Mouse (Mus musculus) adrenal gland, postnatal 10 days (tissue): ENCODE results near the gene Tfeb. TPM values are rescaled to one million over a fixed set of nuclear protein-coding genes. Genes with fewer than 3 reads are reported as not detected.

ENCODE experiments used
- DNase-seq: peaks from one replicate; pipeline ENCODE4 v3.0.0; 2021; ENCODE audit warnings: mixed read lengths
- total RNA-seq, 2 experiments: library from RNA; stranded (reverse); gene quantifications; 2 replicates each; pipeline ENCODE4 v1.2.3; 2021

Tfeb gene
- total RNA-seq, 2 experiments from 2014 or later, result 19.9 to 29.7 TPM

DNA sequence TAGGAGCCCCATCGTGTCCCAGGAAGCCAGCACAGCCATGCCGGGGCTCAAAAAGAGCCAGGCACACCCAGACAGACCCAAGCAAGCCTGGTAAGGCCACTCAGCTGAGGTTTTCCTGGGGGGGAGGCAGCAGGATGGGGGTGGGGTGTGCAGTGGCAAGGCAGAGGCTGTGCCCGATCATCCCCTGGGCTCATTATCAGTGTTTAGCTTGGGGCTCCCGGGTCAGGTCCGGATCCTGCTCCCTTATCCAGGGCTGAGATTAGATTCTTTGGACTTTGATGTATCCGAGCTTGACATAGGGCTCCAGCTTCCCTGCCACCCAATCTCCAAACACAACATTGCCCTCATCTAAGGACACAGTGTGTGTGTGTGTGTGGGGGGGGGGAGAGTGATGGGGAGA is 24.9 kb upstream of the Tfeb start:
- DNase-seq, result no peak

DNA sequence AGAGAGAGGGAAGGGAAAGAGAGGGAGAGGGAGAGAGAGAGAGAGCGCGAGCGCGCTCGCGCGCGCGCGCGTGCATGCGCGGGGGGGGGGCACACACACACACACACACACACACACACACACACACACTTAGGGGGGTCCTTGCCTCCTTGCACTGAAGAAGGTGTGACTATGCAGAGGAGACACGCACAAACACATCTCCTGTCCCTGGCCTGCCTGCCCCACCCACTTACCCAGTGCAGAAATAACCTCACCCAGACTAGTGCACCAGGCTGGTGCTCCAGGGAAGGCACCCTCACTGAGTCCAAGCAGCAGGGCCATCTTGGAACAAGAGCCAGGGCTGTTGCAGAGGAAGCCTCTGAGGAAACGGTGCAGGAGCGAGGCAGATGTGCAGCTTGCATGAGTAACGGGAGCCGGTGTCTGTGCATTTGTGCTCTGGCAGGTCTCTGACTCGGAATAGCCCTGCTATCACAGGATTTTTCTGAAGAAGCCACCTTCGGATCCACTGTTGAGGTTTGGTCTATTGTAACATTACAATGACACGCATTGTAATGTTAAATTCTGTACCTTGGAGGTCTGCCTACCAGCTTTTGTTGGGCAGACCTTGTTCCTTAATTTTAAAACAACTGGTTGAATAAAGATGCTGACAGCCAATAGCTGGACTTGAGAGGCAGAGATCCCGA is 23.8 kb upstream of the Tfeb start:
- no peak for DNase-seq

DNA sequence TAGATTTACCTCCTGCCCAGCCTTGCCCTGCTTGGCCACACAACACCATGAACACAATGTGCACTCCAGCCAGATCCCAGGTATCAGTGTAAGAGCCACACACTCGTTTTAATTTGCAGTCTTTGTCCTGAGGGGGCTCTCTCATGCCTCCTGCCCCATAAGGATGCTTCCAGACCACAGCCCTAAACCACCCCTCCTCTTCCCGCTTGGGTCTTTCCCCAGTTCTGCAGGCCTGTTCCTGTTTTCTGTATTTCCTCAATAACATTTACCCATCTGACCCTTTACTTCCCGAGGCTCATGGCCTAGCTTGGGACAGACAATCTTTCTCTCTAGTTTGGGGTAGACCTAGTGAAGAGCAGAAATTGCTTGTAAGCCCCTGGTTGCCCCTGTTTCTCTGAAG is 21.8 kb upstream of the Tfeb start:
- no peak for DNase-seq

DNA sequence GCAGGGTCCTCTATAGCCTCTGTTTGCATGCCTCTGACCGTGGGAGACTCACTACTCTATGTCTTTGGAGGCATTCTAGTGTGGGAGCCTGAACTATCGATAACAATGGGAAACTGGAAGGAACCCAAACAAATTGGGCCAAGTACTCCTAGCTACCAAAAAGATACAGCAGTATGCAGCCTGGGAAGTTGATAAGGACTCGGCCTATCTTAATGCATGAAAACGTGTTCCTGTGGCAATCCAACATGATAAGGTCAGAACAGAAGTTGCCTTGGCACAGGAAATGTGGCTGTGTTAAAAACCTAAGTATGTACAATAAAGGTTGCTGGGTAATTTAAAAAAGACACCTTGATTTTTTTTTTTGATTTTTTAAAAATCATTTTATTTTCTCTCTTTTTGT is 15.6 kb upstream of the Tfeb start:
- no peak for DNase-seq

DNA sequence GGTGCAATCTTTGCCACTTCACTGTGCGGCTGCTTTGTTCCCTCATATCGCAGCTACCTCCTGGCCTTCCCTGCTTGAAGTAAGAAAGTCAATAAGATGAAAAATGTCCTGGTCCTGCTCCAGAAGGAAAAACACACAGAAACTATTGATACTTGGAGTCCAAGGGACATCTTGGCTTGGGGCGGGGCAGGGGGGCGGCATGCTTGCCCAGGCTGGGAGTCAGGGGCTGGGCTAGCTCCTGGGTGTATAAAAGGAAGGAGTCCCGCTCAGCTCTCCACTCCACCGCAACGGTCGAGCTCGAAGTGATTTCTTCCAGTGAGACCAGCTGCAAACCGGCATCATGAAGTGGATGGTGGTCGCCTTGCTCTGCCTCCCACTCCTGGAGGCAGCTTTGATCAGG is 10.3 kb upstream of the Tfeb start, which contains the start of gene Pgc:
Gene Pgc, plus strand, starts transcription at position 277 of the 400 bp plus-strand sequence.
- no peak for DNase-seq

DNA sequence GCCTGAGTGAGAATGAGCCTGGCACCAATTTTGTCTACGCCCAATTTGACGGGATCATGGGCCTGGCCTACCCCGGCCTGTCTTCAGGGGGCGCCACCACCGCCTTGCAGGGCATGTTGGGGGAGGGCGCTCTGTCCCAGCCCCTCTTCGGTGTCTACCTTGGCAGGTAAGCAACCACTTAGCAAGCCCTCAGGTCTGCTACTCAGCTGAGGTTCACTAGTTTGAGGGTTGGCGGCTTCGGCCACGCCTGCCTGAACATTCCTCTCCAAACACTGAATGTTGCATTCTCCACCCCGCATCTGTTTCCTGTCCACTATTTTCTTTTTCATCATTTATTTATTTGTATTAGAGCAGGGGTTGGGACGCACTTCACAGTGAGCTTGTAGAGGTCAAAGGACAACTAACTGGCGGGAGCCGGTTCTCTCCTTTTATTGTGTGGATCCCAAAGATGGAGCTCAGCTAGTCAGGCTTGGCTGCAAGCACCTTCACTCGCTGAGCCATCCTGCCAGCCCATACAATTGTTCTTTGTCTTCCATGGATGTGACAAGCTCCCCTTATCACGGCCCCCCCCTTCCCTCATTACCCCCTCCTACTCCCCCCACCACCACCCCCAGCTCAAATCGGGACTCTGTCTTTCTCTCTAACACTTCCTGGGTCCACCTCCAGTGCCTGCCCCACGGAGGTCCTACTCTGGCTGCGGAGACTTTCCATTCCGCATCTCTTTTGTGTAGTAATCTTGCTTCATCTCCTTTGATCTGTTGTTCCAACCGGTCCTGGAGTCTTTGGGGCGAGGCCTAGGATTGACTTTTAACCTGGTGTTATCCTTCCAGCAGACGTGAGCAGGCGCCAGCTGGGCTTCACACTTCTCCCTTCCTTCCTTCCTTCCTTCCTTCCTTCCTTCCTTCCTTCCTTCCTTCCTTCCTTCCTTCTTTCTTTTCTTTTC is 5.9 kb upstream of the Tfeb start:
- DNase-seq, result no peak

DNA sequence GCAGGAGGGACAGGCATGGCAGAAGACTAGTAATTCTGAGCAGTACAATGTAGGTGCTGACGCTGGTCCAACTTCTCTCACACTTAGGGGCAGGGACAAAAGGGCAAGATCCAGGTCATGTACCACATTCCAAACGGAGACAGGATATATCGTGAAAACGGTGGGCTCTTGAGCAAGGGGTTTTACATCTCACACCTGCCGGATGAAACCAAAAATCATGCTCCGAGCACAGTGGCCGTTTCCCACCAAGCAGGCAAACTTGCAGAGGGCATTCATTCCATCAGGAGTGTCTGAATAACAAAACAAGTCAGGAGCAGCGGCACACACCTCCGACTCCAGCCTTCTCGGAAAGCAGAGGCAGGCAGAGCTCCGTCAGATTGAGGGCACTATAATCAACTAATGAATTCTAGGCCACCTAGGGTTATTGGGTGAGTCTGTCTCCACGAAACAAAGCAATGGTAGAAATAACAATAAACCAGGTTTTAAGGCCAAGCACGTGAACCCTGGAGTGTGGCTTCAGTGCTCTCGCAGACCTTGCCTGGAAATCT is 1.2 kb upstream of the Tfeb start:
- no peak for DNase-seq

DNA sequence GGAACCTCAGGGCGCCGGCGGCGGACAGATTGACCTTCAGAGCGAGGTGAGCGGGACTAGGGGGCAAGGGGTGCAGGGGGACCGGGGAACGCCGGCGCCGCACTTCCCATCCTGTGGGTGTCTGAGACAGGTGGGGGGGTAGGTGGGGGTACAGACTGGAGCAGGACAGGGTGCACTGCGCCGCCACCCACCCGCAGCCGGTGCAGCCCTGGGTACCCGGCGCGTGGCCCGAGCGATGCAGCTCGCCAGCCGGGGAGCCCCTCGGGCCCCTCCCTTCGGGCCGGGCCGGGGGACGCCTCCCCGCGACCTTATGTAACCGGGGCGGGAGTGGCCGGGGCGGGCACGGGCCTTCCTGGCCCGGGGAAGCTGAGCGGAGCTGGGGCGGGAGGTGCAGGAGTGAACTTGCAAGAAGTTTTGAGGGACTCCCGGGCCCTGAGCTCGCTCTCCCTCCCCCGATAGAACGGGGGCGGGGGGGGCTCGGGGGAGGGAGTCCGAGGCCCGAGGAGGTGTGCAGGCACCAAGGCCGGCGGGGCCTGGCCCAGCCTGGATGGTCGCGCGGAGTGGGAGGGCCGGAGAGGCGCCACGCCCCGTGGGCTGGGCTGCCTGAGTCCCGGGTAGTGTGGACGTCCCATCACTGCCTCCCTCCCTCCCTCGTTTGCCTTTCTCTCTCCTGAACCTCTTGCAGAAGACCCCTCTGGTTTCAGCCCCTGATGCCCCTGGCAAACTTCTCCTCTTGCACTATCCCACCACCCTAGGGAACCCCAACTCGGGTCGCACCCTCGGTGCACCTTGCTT is 638 bp downstream of the Tfeb start:
- peak; percentile 93 for DNase-seq

DNA sequence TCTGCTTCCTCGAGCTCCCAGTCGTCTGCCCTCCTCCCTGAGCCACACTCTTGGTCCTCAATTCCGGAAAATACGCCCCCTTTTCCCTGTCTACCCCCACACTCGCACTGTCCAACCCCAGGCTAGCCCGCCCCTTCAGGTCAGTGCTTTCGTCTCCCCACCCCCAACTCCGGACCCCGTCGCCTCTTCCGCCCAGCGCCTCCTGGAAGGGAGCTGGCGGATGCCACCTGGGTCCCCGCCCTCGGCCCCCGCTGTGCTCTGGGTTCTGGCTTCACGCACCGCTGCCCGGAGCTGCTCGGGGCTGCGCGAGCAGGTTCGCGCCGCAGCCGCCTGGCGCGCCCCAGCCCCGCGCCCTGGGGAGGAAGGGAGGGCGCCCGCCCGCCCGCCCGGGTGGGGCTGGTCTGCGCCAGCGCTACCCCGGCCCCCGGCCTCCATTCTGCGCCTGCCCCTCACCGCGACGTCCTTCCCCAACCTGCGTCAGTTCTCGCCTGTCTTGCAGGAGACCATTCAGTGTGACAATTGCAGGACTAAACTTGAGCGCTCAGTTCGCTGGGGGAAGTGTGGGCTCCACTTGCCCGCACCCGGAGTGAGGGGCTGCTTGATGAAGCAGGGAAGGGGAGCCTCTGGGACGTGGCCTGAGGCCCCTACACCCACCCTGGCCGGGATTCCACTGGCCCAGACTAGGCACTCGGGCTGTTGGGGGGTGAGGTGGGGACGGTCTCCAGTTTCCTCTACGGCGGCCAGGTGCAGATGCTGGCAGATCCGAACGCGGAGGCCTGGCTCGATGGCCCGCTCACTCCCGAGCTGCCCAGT is 1.4 kb downstream of the Tfeb start:
- DNase-seq, result peak; percentile 61

DNA sequence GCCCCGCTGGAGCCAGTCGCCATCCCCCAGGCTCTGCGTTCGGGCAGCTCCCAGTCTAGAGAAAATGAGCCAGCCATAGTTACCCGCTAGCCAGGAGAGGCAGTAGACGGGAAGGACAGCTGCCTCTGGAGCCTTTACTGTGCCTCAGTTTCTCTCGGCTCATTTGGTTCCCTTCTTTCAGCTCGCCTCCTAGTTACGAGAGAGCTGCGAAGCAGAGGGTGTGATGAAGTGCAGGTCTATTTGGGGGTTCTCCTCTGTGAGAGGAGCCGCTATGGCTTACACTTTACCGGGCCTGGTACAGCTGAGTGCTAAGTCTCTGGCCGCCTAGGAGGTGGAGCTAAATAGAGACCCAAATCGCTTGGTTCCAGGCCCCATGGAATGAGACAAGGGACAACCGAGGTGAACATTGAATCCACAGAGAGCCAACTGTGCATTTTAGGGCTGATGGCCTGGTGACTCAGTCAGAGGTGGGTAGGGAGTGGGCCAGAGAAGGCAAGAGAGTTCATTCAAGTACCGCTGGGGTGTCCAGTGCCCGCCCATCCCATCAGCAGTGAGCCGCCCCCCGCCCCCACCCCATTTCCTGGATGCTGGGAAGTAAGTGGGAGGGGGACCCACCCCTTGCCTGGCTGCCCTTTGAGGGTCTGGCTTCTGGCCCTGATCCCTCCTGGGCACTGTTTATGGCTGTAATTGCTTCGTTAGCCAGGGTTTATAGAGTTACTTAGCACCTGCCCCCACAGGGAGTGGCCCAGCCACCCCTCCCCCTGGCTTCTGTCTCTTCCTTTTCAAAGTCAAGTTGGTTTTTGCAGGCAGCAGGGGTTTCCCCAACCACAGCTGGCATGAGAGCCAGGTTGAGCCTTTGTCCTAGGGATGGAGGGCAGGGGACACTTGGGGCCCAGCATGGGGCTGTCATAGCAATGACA is 2.3 kb downstream of the Tfeb start:
- no peak for DNase-seq

DNA sequence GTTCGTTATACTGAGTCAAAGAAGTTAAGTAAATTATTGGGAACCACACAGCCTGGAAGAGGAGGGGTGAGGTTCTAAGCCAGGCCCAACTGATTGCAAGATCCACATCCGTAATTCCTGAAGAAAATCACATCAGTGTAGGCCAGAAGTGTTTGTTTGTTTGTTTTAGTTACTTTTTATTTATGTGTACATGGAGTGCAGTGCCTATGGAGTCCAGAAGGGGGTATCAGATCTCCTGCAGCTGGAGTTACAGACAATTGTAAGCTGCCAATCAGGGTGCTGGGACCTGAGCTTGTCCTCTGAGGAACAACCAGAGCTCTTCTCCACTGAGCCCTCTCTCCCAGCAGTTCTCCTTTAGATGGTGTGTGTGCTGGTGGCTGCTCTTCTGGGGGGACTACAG is 3.4 kb downstream of the Tfeb start:
- no peak for DNase-seq

DNA sequence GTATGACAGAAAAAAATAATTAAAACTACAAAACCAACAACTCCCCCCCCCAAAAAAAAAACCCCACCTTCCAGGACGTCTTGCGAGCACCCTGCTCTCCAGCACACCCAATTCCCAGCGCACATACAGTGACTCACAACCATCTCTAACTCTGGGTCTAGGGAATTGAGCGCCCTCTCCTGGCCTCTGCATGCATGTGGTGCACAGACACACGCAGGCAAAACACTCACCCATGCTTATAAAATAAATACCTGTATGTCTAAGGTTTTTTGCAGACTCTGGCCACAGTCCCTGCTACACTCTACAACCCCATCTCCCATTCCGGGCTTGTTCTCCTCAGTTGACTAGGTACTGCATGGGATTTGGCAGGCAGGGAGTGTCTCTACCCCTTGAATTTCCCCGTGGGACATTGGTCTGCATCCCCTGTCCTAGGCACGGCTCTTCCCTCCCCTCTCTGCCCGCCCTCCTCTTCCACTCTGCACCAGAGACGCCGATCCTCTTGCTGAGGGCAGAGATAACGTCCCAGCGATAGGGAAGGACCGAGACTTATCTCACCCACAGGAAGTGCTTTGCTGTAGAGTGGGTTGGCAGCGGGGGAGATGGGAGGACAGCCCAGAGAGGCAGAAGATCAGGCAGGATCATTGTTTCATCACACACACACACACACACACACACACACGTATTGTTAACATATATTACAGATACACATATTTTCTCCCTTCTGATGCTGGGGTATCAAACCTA is 6.3 kb downstream of the Tfeb start:
- DNase-seq, result no peak

DNA sequence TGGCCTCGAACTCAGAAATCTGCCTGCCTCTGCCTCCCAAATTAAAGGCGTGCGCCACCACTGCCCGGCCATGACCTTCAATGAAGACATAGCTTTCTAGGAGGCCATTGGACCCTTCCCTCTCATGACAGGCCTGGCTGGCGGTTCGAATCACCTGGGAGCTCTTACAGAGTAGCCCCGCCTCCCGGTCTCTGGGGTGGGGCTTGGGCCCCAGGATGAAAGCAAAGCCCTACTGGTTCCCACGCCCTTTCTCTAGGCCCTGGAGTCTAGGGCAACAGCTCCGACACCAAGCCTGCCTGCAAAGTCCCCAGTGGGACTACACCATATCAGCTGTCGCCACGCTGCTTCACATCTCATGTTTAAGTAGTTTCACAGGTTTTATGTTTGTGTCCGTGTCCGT is 7.3 kb downstream of the Tfeb start:
- no peak for DNase-seq

DNA sequence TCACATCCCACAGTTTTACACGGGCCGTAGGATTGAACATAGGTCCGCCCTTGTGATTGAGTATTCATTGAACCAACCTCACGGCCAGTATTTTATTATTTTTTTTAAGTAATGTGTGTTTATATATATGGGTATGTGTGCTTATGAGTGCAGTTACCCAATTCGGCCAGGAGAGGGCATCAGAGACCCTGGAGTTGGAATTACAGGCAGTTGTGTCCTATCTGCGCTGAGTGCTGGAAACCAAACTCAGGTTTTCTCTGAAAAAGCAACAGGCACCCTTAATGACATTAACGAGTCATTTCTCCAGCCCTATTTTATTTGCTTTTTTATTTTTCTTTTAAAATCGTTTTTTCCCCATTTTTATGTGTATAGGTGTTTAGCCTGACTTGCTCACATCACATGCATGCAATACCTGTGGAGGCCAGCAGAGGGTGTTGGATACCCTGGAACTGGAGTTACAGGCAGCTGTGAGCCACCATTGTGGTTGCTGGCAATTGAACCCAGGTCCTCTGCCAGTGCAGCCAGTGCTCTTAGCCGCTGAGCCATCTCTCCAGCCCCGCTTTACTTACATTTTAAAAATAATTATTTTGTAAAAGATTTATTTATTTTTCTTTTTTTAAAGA is 8.0 kb downstream of the Tfeb start:
- no peak for DNase-seq

DNA sequence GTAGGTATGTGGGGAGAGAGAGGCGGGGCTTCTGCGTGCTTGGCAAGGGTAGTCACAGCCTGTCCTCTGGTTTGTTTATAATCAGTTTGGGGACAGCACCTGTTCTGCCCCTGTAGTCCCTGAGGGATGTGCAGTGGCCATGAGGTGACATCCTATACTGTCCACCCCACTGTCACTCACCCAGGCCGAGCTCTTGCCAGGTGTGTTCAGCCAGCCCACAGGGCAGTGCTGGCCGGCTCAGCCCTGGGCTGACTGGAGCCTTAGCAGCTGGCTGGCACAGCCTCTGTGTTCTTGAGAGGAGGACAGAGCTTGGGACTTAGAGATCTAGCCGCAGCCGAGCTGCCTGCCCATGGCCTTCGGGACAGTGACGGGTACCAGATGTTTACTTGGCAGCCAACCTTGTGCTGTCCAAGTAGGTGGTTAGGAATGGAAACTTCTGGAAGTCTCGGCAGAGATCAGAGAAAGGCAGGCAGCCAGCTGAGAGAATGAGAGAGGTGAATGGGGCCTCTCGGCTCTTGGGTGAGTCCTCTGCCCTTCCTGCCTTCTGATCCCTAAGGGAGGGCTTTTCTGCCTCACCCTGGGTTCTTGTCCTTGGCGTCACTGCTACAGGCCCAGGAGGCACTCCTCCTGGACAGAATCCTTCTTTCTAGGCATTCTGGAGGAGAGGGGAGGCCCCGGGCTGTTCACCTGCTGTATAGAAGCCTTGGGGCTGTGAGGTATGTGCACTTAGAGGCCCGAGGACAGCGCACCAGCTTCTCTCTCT is 12.1 kb downstream of the Tfeb start:
- DNase-seq, result peak; percentile 56

DNA sequence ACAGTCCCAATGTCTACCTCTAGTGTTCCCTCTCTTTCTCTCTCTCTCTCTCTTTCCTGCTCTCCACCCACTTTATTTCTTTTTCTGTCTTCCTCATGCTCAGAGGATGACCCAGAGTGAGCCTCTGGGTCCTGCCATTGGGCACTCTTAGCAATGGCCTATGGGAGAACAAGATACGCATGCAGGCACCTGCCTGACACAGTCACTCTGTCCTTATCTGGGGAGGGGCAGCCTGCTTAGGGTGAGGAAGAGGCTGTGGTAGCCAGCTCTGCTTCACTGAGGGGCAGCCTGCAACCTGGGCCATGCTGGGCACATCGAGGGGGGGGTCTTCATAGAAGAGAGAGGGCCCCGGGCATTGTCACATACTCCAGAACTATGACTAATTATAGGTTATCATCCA is 12.8 kb downstream of the Tfeb start:
- no peak for DNase-seq

DNA sequence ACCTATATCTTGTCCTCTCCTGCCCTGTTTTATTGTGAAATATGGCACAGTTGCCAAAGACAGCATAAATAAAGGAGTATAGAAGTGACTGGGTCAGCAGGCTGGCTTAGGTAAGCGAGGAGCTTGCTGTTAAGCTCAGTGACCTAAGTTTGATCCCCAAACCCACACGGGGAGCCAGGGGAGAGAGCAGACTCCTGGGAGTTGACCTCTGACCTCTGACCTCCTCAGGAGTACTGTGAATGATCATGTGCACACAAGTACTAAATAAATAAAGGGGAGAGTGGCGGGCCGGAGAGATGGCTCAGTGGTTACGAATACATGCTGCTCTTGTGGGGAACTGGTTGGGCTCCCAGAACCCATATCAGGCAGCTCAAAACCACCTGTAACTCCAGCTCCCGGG is 13.3 kb downstream of the Tfeb start:
- DNase-seq, result no peak

DNA sequence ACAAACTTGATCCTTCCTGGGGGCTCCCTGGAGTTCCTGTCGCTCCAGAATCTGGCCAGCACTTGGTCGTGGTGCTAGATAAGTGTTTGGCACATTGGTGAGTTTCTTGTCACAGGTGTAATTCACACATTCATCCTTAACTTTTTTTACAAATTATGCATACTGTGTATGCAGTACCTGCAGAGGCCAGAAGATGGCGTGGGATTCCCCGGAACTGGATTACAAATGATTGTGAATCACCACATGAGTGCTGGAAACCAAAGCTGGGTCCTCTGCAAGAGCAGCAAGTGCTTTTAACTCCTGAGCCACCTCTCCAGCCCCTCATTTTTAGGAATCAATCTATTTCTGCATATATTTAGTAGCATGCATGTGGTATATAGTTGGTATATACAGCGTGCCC is 15.0 kb downstream of the Tfeb start:
- no peak for DNase-seq
